Comparison of ENCODE assay signal across 22 mouse cellular contexts in the genomic region with DNA sequence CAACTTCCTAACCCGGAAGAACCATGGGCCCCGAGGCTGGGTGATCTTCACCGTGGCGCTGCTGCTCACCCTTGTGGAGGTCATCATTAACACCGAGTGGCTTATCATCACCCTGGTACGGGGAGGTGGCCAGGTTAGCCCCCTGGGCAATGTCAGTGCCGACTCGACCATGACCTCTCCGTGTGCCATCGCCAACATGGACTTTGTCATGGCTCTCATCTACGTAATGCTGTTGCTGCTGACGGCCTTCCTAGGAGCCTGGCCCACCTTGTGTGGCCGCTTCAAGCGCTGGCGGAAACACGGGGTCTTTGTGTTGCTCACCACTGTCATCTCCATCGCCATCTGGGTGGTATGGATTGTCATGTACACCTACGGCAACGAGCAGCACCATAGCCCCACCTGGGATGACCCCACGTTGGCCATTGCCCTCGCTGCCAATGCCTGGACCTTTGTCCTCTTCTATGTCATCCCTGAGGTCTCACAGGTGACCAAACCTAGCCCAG.
"Had no signal": no experiment of that assay in that cellular context is flagged by ENCODE, and none has a peak within 500 bp of the region (broad histone marks: within the 10 kb centered on the region; RNA-seq: fewer than 3 reads in every experiment).

No protein-coding gene starts in this region.

- ATAC-seq: intestine, embryonic 16.5 days had no signal

- H3K27me3 ChIP-seq: limb, embryonic 12.5 days; limb, embryonic 15.5 days; liver, embryonic 13.5 days; neural tube, embryonic 12.5 days; neural tube, embryonic 15.5 days had no signal

- H3K9me3 ChIP-seq: limb, embryonic 12.5 days; limb, embryonic 15.5 days; liver, embryonic 13.5 days; midbrain, embryonic 10.5 days; neural tube, embryonic 12.5 days; neural tube, embryonic 15.5 days had no signal

- H3K4me3 ChIP-seq: layer of hippocampus, adult 2 months; left cerebral cortex, adult 2 months; limb, embryonic 12.5 days; limb, embryonic 15.5 days; liver, embryonic 13.5 days; midbrain, embryonic 10.5 days; neural tube, embryonic 12.5 days; neural tube, embryonic 15.5 days had no signal

- H3K4me2 ChIP-seq: limb, embryonic 12.5 days; limb, embryonic 15.5 days; liver, embryonic 13.5 days; neural tube, embryonic 12.5 days; neural tube, embryonic 15.5 days had no signal

- H3K27ac ChIP-seq: layer of hippocampus, adult 2 months; left cerebral cortex, adult 2 months; limb, embryonic 12.5 days; limb, embryonic 15.5 days; liver, embryonic 13.5 days; neural tube, embryonic 12.5 days; neural tube, embryonic 15.5 days; stomach, postnatal 0 days had no signal

- H3K9ac ChIP-seq: limb, embryonic 12.5 days; limb, embryonic 15.5 days; liver, embryonic 13.5 days; neural tube, embryonic 12.5 days; neural tube, embryonic 15.5 days had no signal

- H3K36me3 ChIP-seq: neural tube, embryonic 12.5 days; neural tube, embryonic 15.5 days had no signal

- DNase-seq: kidney, postnatal 14 days; layer of hippocampus, adult 9-11 months; layer of hippocampus, postnatal 36 days; liver, embryonic 13.5 days; lung, adult 2 months; lung, postnatal 14 days; lung, postnatal 4 days; midbrain, embryonic 14.5 days; right cerebral cortex, adult 18-20 months; right cerebral cortex, postnatal 14 days; right cerebral cortex, postnatal 4 days; thymus, adult 18-20 months; thymus, postnatal 36 days had no signal
